Mouse (Mus musculus): ENCODE measurements around the gene Ttk. TPM values are rescaled to one million over a fixed set of nuclear protein-coding genes. Genes with fewer than 3 reads are reported as not detected.
A peak's percentile ranks its signal among the peaks of the same experiment; 100 is the strongest.

Gene Ttk
- total and polyA plus RNA-seq, 3 experiments, result 19.9 to 37.2 (median 26.6) TPM

DNA sequence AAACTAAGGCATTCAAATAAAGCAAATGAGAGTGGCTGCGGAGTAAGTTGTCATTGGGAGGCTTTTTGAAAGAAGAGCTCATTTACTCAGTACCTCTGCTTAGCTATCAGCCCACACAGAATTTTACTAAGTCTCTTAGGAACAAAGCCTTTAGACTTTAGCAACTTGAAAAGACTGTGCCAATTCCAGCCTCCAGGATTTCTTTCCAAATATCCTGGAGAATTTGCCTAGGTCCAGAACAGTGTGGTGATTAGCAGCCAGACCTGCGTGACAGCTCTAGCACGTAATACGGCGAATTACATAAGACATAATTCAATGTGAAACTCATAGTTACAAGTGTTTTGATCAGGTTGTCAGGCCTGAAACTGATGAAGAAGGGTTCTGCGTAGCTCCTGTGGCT lies 45.2 kb upstream of the Ttk start:
- no peak for TF ChIP-seq NELFE (IDR thresholded peaks at IDR 0.05; ENCODE audit: low read depth, low read length)
- no peak for TF ChIP-seq MAZ (IDR thresholded peaks at IDR 0.05; ENCODE audit: low read depth, low read length)
- no peak for TF ChIP-seq NRF1 (IDR thresholded peaks at IDR 0.05; ENCODE audit: low read depth, low read length)
- TF ChIP-seq IRF4 (IDR thresholded peaks at IDR 0.05; ENCODE audit: low read depth, low read length), result no peak
- TF ChIP-seq GABPA (IDR thresholded peaks at IDR 0.05; ENCODE audit: insufficient replicate concordance, low read depth, low read length), result no peak
- no peak for TF ChIP-seq CTCF (conservative IDR thresholded peaks at IDR 0.05 in 1 of 2, IDR thresholded peaks at IDR 0.05 in 1 of 2; ENCODE audit: low read depth in 2 of 2, low read length in 2 of 2)
- TF ChIP-seq BHLHE40 (IDR thresholded peaks at IDR 0.05; ENCODE audit: low read depth, low read length), result no peak
- no peak for TF ChIP-seq POLR2AphosphoS2 (IDR thresholded peaks at IDR 0.05; ENCODE audit: low read depth, low read length)
- no peak for TF ChIP-seq E2F4 (IDR thresholded peaks at IDR 0.05; ENCODE audit: insufficient replicate concordance, low read depth, low read length)
- TF ChIP-seq POLR2A (IDR thresholded peaks at IDR 0.05; ENCODE audit: low read depth, low read length), result no peak
- TF ChIP-seq ELF1 (IDR thresholded peaks at IDR 0.05; ENCODE audit: low read depth, low read length), result no peak
- no peak for TF ChIP-seq MEF2A (IDR thresholded peaks at IDR 0.05; ENCODE audit: borderline replicate concordance, low read depth, low read length)
- TF ChIP-seq MXI1 (IDR thresholded peaks at IDR 0.05; ENCODE audit: low read depth, low read length), result no peak
- TF ChIP-seq MYC (IDR thresholded peaks at IDR 0.05; ENCODE audit: low read depth, low read length), result no peak
- no peak for TF ChIP-seq MAX (IDR thresholded peaks at IDR 0.05; ENCODE audit: low read length)
- no peak for TF ChIP-seq ZNF384 (IDR thresholded peaks at IDR 0.05; ENCODE audit: low read depth, low read length)
- TF ChIP-seq RAD21 (IDR thresholded peaks at IDR 0.05; ENCODE audit: low read depth, low read length), result no peak

DNA sequence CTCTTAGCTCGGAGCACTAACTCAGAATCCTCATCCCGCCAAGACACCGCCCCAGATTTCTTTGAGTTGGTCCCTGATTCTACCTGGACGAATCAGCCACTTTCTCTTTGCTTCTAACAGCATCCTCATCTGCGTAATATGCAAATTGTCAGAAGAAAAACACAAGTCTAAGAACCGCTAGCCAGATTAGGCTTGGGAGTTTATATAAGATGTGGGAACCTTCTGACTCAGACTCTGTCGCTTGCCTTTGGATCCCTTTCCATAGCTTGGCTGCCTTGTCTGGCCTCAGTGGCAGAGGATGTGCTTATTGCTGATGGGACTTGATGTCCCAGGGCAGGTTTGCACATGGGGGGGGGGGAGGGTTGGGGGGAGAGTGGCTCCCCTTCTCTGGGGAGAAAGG lies 37.6 kb upstream of the Ttk start:
- no peak overlapping the region for H3K27ac ChIP-seq (ENCODE audit: insufficient read depth, low read depth)
- no peaks in the 10 kb centered on the region for H3K79me2 ChIP-seq (replicated peaks; ENCODE audit: control insufficient read depth, extremely low read depth, insufficient read depth, poor library complexity, severe bottlenecking)
- in situ Hi-C loops (cut with MboI; ENCODE audit: low pct_ligation_motif_present, low pct_unique_long_range_greater_than_20kb, low sequenced_read_pairs), result no loop called here
- H3K4me2 ChIP-seq (ENCODE audit: insufficient read depth, low read depth, poor library complexity, severe bottlenecking), result peak overlapping the region; percentile 58
- no peak for DNase-seq (ENCODE audit: extremely low read depth)
- no peaks in the 10 kb centered on the region for H3K36me3 ChIP-seq (replicated peaks in 1 of 2; ENCODE audit: control insufficient read depth in 1 of 2, insufficient read depth in 1 of 2, low read length in 1 of 2)
- H3K9me3 ChIP-seq (replicated peaks; ENCODE audit: low read length), result no peaks in the 10 kb centered on the region
- H3K4me3 ChIP-seq (replicated peaks in 1 of 3; ENCODE audit: low read depth in 2 of 3, low read length in 2 of 3, poor library complexity in 1 of 3), result no peak overlapping the region
- TF ChIP-seq GABPA (IDR thresholded peaks at IDR 0.05; ENCODE audit: insufficient replicate concordance, low read depth, low read length), result no peak
- no peak for TF ChIP-seq SIN3A (IDR thresholded peaks at IDR 0.05; ENCODE audit: low read length)
- TF ChIP-seq NRF1 (IDR thresholded peaks at IDR 0.05; ENCODE audit: low read depth, low read length), result no peak
- no peak for TF ChIP-seq POLR2AphosphoS2 (IDR thresholded peaks at IDR 0.05; ENCODE audit: low read depth, low read length)
- TF ChIP-seq MAZ (IDR thresholded peaks at IDR 0.05; ENCODE audit: low read depth, low read length), result no peak
- no peak for TF ChIP-seq JUND (conservative IDR thresholded peaks at IDR 0.05; ENCODE audit: low read depth, low read length)
- no peak for TF ChIP-seq USF1 (IDR thresholded peaks at IDR 0.05; ENCODE audit: low read depth, low read length)
- TF ChIP-seq KAT2A (IDR thresholded peaks at IDR 0.05; ENCODE audit: insufficient replicate concordance, low read length), result no peak
- TF ChIP-seq RCOR1 (conservative IDR thresholded peaks at IDR 0.05; ENCODE audit: low read depth, low read length), result no peak
- no peak for TF ChIP-seq ZMIZ1 (IDR thresholded peaks at IDR 0.05; ENCODE audit: low read depth, low read length)
- no peak for TF ChIP-seq USF2 (conservative IDR thresholded peaks at IDR 0.05; ENCODE audit: low read depth, low read length)
- TF ChIP-seq CHD2 (IDR thresholded peaks at IDR 0.05; ENCODE audit: low read length), result no peak
- no peak for TF ChIP-seq ELF1 (IDR thresholded peaks at IDR 0.05; ENCODE audit: low read depth, low read length)
- H3K4me1 ChIP-seq (ENCODE audit: control insufficient read depth in 1 of 2, insufficient read depth in 2 of 2), result no peaks in the 10 kb centered on the region; a peak in 1 of 4 replicates
- H3K27me3 ChIP-seq (replicated peaks), result no peaks in the 10 kb centered on the region
- H3K9ac ChIP-seq (ENCODE audit: insufficient read depth, low read depth), result no peak overlapping the region
- dilution Hi-C loops (cut with MboI; ENCODE audit: extremely low pct_ligation_motif_present, extremely low pct_unique_long_range_greater_than_20kb, low sequenced_read_pairs), result no loop called here

More for the DNA sequence above, 45.2 kb upstream of the Ttk start:
- Histone ChIP-seq H3K4me3 (replicated peaks in 1 of 3; ENCODE audit: low read depth in 2 of 3, low read length in 2 of 3, poor library complexity in 1 of 3) (no peak overlapping the region), H3K79me2 (replicated peaks; ENCODE audit: control insufficient read depth, extremely low read depth, insufficient read depth, poor library complexity, severe bottlenecking) (no peaks in the 10 kb centered on the region), H3K4me2 (ENCODE audit: insufficient read depth, low read depth, poor library complexity, severe bottlenecking) (no peak overlapping the region), H3K9ac (ENCODE audit: insufficient read depth, low read depth) (no peak overlapping the region), H3K9me3 (replicated peaks; ENCODE audit: low read length) (no peaks in the 10 kb centered on the region), H3K4me1 (ENCODE audit: control insufficient read depth in 1 of 2, insufficient read depth in 2 of 2) (no peaks in the 10 kb centered on the region), H3K36me3 (replicated peaks in 1 of 2; ENCODE audit: control insufficient read depth in 1 of 2, insufficient read depth in 1 of 2, low read length in 1 of 2) (no peaks in the 10 kb centered on the region), H3K27ac (ENCODE audit: insufficient read depth, low read depth) (no peak overlapping the region), H3K27me3 (replicated peaks) (no peaks in the 10 kb centered on the region)
- in situ Hi-C loops (cut with MboI; ENCODE audit: low pct_ligation_motif_present, low pct_unique_long_range_greater_than_20kb, low sequenced_read_pairs), result no loop called here
- no peak for DNase-seq (ENCODE audit: extremely low read depth)
- dilution Hi-C loops (cut with MboI; ENCODE audit: extremely low pct_ligation_motif_present, extremely low pct_unique_long_range_greater_than_20kb, low sequenced_read_pairs), result no loop called here

Measured in CH12.LX (cell line).